Mouse (Mus musculus): ENCODE measurements around the gene Atp5g1. TPM values are rescaled to one million over a fixed set of nuclear protein-coding genes. Genes with fewer than 3 reads are reported as not detected.
"Not testable (repeated sequence)": the region's sequence is repeated elsewhere in the genome, so short reads cannot be mapped to it uniquely, and the experiment has no call there.

Gene Atp5g1
- polyA plus RNA-seq (2012; rRNA removed): 1,915 and 2,050 TPM in 2 replicates

DNA sequence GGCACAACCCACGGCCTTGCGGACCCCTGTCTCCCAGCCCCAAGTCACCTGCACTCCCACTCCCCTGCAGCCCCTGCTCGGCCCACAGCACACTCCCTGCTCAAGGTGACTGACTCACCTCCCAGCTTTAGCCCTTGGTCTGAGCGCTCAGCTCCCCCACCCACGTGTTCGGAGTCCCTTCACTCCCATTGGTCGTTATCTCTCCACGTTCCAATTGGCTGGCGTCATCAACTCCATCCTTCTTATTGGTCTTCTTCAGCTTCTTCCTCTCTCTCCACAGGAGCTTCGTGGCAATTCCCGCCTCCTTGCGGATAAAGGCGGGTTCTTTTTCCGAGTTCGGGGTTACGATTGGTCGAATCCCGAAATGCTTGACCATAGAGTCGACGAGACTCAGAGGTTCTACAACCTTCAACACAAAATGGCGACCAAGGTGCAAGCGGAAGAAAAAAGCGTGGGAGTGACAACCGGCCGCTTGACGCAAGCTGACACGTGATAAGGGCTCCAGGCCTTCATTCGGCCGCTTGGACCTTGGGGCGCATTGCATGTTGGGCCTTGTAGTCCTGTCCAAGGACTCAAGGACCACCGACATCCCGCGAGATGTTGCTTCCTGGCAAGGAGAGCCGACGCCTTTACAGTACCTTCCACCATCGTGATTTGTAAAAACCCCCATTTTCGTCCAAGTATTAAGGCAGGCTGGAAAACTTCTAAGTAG lies at the start of gene Atp5g1:
Gene Atp5g1, minus strand, starts transcription at position 162 of the 712 bp plus-strand sequence.
- under 1% methylated on average over 37 of the region's 37 CpGs for WGBS
- TF ChIP-seq CTCF (conservative IDR thresholded peaks at IDR 0.05; ENCODE audit: insufficient read depth, insufficient read length, low read depth, low read length) (no peak), POLR2A (IDR thresholded peaks at IDR 0.05; ENCODE audit: low read depth, low read length) (peak; percentile 98)
- H3K27ac ChIP-seq (ENCODE audit: insufficient read depth, low read depth, low read length): peak within 1 kb of the TSS; percentile 96

DNA sequence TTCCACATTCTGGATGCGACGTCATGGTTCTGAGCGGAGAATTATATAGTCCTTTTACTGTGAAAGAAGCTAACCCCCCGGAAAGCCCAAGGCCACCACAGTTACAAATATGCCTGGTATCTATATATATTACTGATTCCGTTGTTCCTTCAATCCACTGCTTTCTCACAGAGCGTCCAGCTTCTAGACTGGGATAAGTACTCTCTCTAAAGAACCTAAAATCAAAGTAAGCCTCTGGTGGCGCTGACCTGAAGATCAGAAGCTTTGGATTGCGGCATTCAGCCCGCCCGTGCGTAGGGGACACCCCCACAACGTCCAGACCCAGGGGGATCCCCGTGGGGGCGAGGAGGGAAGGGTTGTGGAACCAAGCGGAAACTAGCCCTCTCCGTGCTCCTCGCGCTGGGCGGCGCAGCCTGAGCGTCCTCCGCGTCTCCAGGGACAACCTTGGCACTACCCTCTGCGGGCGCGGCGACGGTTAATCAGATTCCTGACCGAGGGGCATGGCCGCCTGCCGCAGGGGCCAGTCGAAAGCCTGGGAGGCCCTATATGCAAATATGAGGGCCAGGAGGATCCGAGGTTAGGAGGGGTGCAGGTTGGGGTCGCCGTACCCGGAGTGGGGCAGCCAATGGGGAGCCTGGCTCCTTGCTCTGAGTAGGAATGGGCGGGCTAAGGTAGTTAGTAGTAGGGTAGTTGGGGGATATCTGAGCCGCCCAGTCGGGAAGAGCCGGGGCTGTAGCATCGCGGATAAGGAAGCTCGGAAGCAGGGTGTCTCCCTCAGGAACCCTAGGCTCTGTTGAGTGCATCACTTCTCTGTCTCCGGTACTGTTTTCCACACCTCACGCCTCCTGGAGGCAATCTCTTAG lies 48.8 kb upstream of the Atp5g1 start:
- H3K27ac ChIP-seq (ENCODE audit: insufficient read depth, low read depth, low read length): no peak overlapping the region
- peaks cover 5% of the 10 kb centered on the region for H3K27me3 ChIP-seq (replicated peaks; ENCODE audit: control insufficient read depth, insufficient read depth, low read length)
- WGBS: 5% methylated on average over 45 of the region's 45 CpGs
- H3K36me3 ChIP-seq (ENCODE audit: control insufficient read depth, insufficient read depth, low read length): no peaks in the 10 kb centered on the region
- peak overlapping the region; percentile 17; the same call in 1 of the 2 replicates for H3K4me3 ChIP-seq (ENCODE audit: insufficient read depth, low read depth, low read length)
- TF ChIP-seq CTCF (conservative IDR thresholded peaks at IDR 0.05; ENCODE audit: insufficient read depth, insufficient read length, low read depth, low read length) (no peak), POLR2A (IDR thresholded peaks at IDR 0.05; ENCODE audit: low read depth, low read length) (no peak)
- peaks cover 3% of the 10 kb centered on the region; the same call in 1 of the 2 replicates for H3K4me1 ChIP-seq (ENCODE audit: control insufficient read depth, insufficient read depth, low read length)
- DNase-seq: peak; percentile 31

More for the DNA sequence above, at the start of gene Atp5g1:
- peak; percentile 100 for DNase-seq
- Histone ChIP-seq H3K4me3 (ENCODE audit: insufficient read depth, low read depth, low read length) (peak within 1 kb of the TSS; percentile 83), H3K27me3 (replicated peaks; ENCODE audit: control insufficient read depth, insufficient read depth, low read length) (no peaks in the 10 kb centered on the region), H3K36me3 (ENCODE audit: control insufficient read depth, insufficient read depth, low read length) (no peaks in the 10 kb centered on the region; the same call in 1 of the 2 replicates), H3K4me1 (ENCODE audit: control insufficient read depth, insufficient read depth, low read length) (no peaks in the 10 kb centered on the region; the same call in 1 of the 2 replicates)

DNA sequence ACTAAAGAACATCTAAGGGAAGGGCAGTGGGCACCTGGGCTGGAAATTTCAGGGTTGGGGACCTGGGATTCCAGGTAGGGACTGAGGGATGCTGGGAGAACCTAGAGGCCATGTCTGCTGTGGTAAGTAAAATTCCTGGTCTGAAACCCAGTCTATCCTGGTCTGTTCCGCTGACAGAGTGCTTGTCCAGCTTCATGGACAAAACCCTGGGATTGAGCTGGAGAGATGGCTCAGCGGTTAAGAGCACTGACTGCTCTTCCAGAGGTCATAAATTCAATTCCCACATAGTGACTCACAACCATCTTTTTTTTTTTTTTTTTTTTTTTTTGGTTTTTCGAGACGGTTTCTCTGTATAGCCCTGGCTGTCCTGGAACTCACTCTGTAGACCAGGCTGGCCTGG lies 47.3 kb upstream of the Atp5g1 start:
- not testable (repeated sequence) for H3K4me3 ChIP-seq (ENCODE audit: insufficient read depth, low read depth, low read length); H3K4me1 ChIP-seq (ENCODE audit: control insufficient read depth, insufficient read depth, low read length); H3K27me3 ChIP-seq (replicated peaks; ENCODE audit: control insufficient read depth, insufficient read depth, low read length); H3K27ac ChIP-seq (ENCODE audit: insufficient read depth, low read depth, low read length); H3K36me3 ChIP-seq (ENCODE audit: control insufficient read depth, insufficient read depth, low read length); DNase-seq
- 65% methylated on average over 4 of the region's 4 CpGs for WGBS

DNA sequence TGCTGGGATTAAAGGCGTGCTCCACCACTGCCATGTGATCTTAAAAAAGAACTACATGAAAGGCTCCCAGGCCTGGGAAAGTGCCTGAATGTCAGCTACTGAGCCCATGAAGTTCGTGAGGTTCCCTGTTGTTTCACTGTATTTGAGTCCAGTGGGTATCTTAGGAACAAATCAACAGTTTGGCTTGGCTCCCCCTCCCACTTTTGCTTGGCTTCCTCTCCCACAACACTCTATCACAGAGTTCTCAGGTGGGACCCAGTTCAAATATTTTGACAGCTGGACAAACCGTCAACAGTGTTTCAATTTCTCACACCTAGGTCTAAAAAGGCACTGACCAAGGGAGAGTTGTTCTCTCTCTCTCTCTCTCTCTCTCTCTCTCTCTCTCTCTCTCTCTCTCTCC lies 43.9 kb upstream of the Atp5g1 start:
- H3K36me3 ChIP-seq (ENCODE audit: control insufficient read depth, insufficient read depth, low read length): no peaks in the 10 kb centered on the region
- TF ChIP-seq POLR2A (IDR thresholded peaks at IDR 0.05; ENCODE audit: low read depth, low read length) (no peak), CTCF (conservative IDR thresholded peaks at IDR 0.05; ENCODE audit: insufficient read depth, insufficient read length, low read depth, low read length) (no peak)
- no peak overlapping the region for H3K4me3 ChIP-seq (ENCODE audit: insufficient read depth, low read depth, low read length)
- H3K27me3 ChIP-seq (replicated peaks; ENCODE audit: control insufficient read depth, insufficient read depth, low read length): peaks cover 5% of the 10 kb centered on the region
- H3K4me1 ChIP-seq (ENCODE audit: control insufficient read depth, insufficient read depth, low read length): peaks cover 3% of the 10 kb centered on the region; the same call in 1 of the 2 replicates
- 79% methylated on average over 3 of the region's 3 CpGs for WGBS
- no peak overlapping the region for H3K27ac ChIP-seq (ENCODE audit: insufficient read depth, low read depth, low read length)
- no peak for DNase-seq

DNA sequence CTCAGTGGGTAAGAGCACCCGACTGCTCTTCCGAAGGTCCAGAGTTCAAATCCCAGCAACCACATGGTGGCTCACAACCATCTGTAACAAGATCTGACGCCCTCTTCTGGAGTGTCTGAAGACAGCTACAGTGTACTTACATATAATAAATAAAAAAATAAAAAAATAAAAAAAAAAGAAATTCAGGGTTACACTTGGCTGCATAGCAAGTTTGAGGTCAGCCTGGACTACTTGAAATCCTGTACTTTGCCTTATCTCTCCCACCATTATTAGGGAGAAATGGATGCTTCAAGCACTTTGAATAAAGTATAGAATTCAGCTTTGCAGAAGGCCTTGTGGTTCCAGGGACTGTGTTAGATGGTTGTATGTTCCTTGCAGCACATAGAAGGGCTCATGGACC lies 41.5 kb upstream of the Atp5g1 start:
- H3K4me1 ChIP-seq (ENCODE audit: control insufficient read depth, insufficient read depth, low read length); DNase-seq; H3K27me3 ChIP-seq (replicated peaks; ENCODE audit: control insufficient read depth, insufficient read depth, low read length); H3K4me3 ChIP-seq (ENCODE audit: insufficient read depth, low read depth, low read length); H3K36me3 ChIP-seq (ENCODE audit: control insufficient read depth, insufficient read depth, low read length); H3K27ac ChIP-seq (ENCODE audit: insufficient read depth, low read depth, low read length): not testable (repeated sequence)
- 81% methylated on average over 3 of the region's 3 CpGs for WGBS

DNA sequence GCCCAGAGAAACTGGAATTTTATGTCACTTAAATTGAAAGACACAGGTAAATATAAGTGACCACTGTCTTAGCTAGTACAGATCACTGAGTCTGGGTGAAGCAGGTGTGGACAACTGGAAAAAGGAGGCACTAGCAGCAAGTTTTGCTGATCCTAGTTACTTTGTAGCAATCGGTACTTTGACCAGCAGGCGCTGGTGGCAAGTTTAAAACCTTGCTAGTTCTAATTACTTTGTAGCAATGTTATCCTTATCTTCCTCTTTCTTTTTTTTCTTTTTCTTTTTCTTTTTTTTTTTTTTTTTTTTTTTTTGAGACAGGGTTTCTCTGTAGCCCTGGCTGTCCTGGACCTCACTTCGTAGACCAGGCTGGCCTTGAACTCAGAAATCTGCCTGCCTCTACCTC lies 40.6 kb upstream of the Atp5g1 start:
- WGBS: 89% methylated on average over 3 of the region's 3 CpGs
- H3K27me3 ChIP-seq (replicated peaks; ENCODE audit: control insufficient read depth, insufficient read depth, low read length): no peaks in the 10 kb centered on the region; the same call in 1 of the 2 replicates
- no peak for TF ChIP-seq CTCF (conservative IDR thresholded peaks at IDR 0.05; ENCODE audit: insufficient read depth, insufficient read length, low read depth, low read length)
- no peak for TF ChIP-seq POLR2A (IDR thresholded peaks at IDR 0.05; ENCODE audit: low read depth, low read length)
- H3K4me1 ChIP-seq (ENCODE audit: control insufficient read depth, insufficient read depth, low read length): no peaks in the 10 kb centered on the region
- no peak overlapping the region for H3K27ac ChIP-seq (ENCODE audit: insufficient read depth, low read depth, low read length)
- no peak overlapping the region for H3K4me3 ChIP-seq (ENCODE audit: insufficient read depth, low read depth, low read length)
- no peaks in the 10 kb centered on the region for H3K36me3 ChIP-seq (ENCODE audit: control insufficient read depth, insufficient read depth, low read length)
- no peak for DNase-seq

DNA sequence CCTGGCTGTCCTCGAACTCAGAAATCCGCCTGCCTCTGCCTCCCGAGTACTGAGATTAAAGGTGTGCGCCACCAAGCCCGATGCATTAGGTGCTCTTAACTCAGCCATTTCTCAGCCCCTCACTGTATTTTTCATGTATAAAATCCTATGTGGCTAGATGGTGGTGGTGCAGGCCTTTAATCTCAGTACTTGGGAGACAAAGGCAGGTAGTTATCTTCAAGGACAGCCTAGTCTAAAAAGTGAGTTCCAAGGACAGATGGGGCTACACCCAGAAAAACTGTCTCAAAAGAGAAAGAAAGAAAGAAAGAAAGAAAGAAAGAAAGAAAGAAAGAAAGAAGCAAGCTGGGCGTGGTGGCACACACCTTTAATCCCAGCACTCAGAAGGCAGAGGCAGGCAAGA lies 39.9 kb upstream of the Atp5g1 start:
- TF ChIP-seq CTCF (conservative IDR thresholded peaks at IDR 0.05; ENCODE audit: insufficient read depth, insufficient read length, low read depth, low read length) (no peak), POLR2A (IDR thresholded peaks at IDR 0.05; ENCODE audit: low read depth, low read length) (no peak)
- H3K4me1 ChIP-seq (ENCODE audit: control insufficient read depth, insufficient read depth, low read length): no peaks in the 10 kb centered on the region
- H3K36me3 ChIP-seq (ENCODE audit: control insufficient read depth, insufficient read depth, low read length): no peaks in the 10 kb centered on the region
- H3K27me3 ChIP-seq (replicated peaks; ENCODE audit: control insufficient read depth, insufficient read depth, low read length): no peaks in the 10 kb centered on the region; the same call in 1 of the 2 replicates
- H3K27ac ChIP-seq (ENCODE audit: insufficient read depth, low read depth, low read length): no peak overlapping the region
- 86% methylated on average over 6 of the region's 6 CpGs for WGBS
- H3K4me3 ChIP-seq (ENCODE audit: insufficient read depth, low read depth, low read length): no peak overlapping the region
- no peak for DNase-seq

Data from kidney, adult 2 months (tissue).